Mouse (Mus musculus): ENCODE measurements around the gene Stx18.

Gene Stx18

DNA sequence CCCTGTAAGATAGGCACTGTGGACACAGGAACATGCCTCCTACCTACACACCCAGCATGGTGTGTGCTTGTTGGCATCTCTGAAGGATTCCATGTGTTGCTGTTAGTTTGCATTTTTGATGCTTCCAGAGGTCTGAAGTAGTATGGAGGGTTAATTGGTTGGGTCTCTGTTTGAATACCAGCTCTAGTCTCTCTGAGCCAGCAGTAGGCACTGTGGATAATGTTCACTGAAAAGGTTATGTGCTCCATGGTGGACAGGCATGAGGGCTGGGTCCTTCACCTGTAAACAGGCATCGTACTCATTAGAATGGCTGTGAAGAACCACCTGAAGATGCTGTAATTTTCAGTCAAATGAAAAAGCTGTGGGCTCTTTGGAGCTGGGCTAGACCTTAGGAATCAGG, 41.9 kb downstream of the Stx18 start:
- in situ Hi-C loops (cut with MseI, MboI): no loop called here

DNA sequence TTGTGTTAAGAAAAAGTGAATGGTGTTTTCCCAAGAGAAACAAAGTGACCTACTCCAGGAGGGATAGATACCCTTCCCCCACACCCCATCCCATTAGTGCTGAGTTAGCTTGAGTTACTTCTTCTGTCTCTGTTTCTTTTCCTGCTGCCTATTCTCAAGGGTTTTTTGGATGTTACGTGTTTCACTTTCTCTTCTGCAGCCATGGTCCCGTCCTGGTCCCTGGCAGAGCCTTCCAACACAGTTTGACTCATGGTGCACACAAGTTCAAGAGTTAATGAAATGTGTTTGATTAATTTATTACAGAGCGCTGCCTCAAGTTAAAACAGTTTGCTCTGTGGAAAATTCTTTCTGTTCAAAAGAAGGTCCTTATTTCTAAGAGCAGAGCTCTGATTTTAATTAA, 44.0 kb downstream of the Stx18 start:
- in situ Hi-C loops (cut with MseI, MboI): no loop called here

DNA sequence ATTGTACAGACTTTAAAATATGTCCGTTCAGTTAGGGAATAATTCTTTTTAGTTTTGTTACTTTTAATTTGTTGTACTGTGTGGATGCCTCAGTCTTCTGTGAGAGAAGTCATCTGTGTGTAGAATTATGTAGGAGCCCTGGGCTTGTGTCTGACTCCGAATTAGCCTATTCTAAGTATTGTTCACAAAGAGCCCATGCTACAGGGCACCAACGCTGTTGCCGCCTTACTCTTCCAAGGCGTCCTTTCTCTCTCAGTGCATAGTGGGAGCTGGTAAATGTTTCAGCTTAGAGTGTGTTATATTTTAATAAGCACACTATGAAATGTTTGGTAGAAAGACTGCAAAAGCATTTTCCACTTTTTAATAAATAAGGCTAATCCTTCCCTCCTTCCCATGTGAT, 44.8 kb downstream of the Stx18 start:
- in situ Hi-C loops (cut with MseI, MboI): no loop called here

DNA sequence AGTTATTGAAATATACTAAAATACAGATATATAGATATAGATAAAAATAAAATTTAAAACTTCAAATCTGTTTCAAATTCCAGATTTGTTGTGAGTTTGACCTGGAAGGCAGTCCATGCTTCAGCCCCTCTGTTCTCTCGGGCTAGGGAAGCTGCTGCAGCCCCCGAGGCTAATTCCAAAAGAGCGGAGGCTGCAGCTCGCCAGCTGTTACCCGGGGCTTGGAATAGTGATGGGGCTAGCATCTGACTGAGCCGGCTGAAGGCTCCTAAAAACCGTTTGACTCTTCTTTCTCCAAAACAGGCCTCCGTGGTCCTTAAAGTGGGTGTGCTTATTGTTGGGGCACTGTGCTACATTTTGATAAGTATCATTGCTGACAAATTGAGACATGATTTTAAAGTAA, 46.1 kb downstream of the Stx18 start:
- in situ Hi-C loops (cut with MseI, MboI): no loop called here

DNA sequence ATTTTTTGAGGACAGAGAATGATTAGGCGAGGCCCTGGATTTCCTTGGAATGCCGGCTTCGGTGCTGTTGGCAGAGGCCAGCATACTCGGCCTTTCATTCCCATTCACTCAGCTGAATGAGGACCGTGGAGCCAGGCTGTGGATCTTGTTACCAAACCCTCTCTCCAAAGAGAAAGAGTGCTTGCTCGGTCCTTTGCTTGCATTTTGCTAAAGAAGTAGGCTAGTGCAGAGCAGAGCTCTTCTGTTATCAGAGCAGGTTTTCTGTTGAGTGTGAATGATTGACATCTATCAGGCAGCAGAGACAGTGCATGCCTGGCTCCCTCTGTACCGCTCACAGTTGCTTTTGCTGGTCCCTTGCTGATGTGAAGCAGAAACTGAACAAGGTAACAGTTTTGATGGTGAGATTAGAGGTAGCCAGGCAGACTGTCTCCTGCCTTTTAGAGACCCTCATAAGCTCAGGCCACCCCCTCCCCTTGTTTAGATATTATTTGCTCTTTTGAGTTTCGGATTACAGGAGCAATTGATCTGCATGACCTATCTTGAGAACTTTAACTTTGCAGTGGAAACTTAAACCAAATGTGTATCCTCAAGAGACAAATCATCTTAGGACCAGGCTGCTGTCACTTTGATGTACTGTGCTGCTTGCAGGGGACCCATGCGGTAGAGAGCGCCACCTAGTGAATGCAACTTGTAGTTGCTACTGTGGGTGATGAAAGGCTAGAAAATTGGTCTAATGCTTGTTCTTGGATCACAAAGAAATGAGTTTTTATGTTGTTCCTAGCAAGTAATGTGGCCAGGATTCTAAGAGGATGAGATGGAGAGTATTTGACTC, 47.2 kb downstream of the Stx18 start:
- in situ Hi-C loops (cut with MseI, MboI): no loop called here

DNA sequence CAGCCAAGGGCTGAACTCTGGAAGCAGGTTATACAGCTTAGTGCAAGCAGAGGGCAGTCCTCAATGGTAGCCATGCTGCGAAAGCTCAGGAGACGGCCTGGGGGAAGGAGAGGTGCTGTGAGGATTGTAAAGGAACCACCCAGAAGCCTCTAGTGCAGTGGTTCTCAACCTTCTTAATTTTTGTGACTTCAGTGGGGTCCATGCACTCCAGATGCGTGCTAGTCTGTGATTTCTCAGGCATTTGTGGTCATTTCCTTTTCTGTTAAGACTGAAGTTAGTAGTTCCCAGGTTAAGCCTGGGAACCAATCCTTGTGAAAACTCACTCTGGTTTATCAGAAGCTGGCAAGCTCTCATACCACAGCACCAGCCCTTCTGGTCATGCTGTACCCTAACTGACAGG, 51.6 kb downstream of the Stx18 start:
- in situ Hi-C loops (cut with MseI, MboI): loop anchor here in 1 of 2 experiments (5.0 kb wide), 1 partner anchor 107 kb away; no protein-coding TSS in a partner anchor

DNA sequence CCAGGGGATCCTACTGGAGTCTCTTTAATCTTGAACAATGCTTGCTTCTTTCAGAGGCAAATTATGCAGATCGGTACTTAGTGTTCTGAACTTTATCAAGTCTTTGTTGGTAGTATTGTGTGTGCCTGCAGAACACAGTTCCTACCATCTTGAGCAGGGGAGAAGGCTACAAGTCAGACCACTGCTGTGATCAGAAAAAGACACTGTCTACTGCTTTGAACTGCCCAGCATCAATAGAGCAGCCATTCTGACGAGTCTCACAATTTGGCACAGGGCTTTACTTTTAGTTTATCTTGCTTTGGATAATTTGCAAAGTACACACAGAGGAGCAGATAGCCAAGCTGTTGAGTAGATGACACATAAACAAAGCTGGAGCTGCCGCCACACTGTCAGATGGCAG, 52.0 kb downstream of the Stx18 start:
- in situ Hi-C loops (cut with MseI, MboI): loop anchor here in 1 of 2 experiments (5.0 kb wide), 1 partner anchor 107 kb away; no protein-coding TSS in a partner anchor

DNA sequence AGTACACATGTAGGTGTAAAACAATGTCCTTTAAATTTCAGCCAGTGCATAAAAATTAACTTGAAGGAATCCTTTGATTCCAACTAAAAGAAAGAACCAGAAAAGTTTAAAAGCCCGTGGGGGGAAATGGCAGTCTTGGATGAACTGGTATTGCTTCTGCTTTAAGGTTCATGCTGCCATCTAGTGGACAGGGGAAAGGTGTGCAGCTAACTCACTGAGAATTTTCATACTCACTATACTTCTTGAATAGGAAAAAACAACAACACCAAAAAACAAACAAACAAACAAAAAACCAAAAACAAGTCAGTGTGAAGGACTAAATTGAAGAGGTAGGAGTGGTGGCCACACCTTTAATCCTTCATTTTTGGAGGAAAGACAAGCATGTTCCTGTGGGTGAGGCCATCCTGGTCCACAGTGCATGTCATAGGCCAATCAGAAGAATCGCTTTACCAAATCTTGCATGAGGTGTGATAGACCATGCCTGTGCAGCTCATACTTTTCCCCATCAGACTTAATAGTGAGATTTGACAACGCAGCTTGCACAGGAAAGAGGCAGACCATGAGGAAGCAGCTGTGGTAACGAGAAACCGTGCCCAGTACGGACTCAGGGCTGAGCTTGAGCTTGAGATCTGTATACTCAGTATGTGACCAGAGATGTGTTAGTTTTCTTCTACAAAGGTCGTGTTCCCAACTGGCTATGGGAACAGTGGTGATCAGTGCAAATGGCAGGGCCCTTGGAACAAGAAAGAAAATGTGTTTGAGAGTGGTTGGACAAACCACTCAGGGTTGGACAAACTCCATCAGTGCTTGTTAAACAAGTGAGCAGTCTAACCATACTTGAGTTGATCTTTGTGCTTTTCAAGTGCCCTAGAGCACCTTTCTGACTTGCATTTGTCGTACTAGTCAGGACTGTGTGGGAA, 52.8 kb downstream of the Stx18 start:
- in situ Hi-C loops (cut with MseI, MboI): loop anchor here in 1 of 2 experiments (5.0 kb wide), 1 partner anchor 106 kb away; no protein-coding TSS in a partner anchor

DNA sequence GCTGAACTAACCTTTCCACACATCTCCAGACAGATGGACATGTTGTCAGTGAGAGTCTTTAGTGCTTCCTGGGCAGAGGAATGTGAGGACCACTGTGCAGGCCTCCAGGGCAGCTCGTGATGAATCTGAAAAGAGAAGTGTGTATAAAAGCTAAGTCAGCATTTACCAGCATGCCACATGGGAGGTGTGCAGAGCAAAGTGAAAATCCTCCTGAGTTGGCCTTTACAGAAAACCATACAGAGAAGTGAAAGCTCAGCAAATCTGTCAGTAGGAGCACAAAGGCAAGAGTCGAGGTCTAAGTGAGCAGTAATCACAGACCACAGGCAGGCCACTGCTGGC, 53.4 kb downstream of the Stx18 start:
- in situ Hi-C loops (cut with MseI, MboI): loop anchor here in 1 of 2 experiments (5.0 kb wide), 1 partner anchor 105 kb away; no protein-coding TSS in a partner anchor

DNA sequence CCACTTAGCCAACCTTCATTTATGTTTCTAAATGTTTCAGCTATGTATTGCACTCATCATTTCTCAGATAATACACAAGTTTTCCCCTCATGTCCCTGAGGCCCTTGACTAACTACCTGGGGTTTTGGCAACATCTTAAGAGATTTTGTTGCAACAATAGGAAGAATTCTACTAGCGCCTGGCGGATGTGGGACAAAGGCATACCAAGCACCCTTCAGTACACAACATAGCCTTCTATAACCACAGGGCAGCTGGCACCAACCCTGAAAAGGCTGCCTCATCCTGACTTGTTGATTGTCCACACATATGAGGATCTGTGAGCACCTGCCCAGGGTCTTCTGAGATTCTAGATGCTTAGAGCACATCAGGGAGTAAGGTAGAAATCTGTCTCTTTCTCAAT, 55.8 kb downstream of the Stx18 start:
- in situ Hi-C loops (cut with MseI, MboI): loop anchor here in 1 of 2 experiments (5.0 kb wide), 1 partner anchor 103 kb away; no protein-coding TSS in a partner anchor

DNA sequence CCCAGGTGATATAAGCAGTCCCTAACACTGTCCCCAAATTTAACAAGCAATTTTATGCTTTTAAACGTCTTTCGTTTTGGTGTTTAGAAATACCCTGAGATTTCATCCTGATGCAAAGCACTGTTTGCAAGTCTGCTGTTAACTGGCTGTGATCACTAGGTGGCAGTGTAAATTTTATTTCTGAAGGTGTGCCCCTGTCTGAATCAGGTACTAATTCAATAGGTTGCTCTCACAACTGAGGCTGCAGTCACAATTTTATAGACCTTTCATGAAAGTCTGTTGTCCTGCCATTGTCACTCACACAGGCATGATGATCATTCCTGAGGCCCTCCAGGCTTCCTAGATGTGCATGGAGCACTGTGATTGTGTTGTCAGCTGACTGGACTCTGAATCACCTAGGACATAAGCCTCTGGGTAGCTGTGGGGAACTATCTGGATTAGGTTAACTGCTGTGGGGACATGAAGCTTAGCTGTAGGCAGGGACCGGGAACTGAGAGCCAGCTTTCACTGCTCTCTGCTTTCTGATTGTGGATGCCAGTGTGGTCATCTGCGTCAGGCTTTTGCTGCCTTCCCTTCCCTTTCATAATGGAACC, 59.1 kb downstream of the Stx18 start:
- in situ Hi-C loops (cut with MseI, MboI): no loop called here

DNA sequence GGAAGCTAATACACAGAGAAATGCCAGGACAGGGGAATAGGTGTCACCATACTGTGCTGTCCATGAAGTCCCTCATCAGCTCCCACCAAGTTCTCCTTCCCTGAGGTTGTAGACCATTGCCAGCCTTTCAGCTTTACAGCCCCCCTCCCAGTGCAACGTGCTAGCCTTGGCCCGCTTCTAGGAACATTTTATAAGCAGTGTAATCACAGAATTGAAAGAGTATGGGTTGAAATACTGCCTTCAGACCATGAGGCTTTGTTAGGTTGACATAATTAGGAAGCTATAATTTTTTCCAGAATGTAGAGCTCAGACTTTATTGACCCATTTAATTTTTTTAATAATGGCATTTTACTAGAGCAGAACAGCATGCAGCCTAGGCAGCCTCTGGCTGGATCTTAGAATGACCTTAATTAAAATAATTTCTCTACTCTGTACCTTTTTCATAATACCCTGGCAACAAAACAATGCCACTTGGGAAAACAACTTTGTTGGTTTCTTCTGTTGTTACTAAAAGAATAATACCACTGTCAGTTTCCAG, 60.7 kb downstream of the Stx18 start:
- in situ Hi-C loops (cut with MseI, MboI): no loop called here

DNA sequence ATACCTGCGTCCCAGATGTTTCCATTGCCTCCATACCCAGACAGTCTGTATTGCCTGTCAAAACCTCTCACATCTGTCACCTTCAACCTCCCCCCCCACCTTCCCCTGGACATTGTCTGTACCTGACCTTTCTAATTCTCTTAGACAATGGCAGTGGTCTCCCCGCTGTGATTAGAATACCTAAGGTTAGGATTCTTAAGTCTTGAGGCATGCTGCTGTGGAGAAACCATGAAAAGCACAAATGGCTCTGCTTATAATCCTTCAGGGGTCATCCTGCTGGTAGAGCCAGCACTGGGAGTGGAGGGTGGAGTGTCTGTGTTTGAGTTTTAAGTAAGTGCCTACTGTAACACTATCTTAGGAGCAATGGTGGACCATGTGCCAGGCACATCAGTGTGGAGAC, 64.4 kb downstream of the Stx18 start:
- in situ Hi-C loops (cut with MseI, MboI): loop anchor here in 1 of 2 experiments (10.0 kb wide), 1 partner anchor 92 kb away; no protein-coding TSS in a partner anchor

DNA sequence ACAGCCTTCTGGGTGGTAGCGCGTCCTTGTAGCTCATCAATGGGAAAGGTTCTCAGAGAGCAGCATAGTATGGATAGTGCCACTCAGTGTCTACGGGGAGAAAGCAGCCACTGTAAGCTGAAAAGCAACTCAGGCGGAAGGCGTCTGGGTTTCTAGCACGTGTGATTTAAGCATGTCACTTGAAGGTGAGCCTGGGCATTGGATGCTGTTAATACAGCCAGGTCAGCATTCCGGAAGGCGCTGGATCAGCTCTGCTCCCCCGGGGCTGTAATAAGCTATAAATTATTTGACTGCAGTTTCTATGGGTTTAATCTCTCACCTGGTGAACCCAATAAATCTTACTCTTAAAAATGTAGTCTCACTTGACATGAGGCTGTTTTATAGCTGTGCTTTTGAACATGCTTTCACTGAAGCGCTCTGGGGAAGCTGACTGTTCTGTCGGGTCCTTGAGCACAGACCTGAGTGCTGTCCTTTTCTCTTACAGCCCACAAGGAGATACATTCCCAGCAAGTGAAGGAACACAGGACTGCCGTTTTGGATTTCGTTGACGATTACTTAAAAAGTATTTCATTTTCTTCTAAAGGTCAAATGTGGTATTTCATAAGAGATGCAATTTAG, 67.6 kb downstream of the Stx18 start:
- in situ Hi-C loops (cut with MseI, MboI): loop anchor here in 1 of 2 experiments (10.0 kb wide), 1 partner anchor 89 kb away; no protein-coding TSS in a partner anchor

DNA sequence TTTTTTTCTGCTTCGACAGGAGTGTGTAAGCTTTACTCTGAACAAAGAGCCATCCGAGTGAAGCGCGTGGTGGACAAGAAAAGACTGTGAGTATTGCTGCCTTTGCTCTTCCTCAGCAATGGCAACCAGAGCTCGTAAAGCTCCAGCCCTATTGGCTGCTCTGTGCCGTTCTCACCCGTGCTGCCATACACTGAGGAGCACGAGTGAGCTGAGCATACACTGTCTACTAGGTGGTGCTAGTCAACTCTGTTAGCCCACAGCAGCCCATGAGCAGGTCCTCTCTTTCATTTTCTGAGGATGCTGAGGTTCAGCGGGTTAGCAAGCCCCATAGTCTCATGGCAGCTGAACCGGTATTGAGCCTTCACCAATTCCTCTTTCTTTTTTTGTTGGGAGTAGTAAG, 68.3 kb downstream of the Stx18 start:
- in situ Hi-C loops (cut with MseI, MboI): loop anchor here in 1 of 2 experiments (10.0 kb wide), 1 partner anchor 88 kb away; no protein-coding TSS in a partner anchor

DNA sequence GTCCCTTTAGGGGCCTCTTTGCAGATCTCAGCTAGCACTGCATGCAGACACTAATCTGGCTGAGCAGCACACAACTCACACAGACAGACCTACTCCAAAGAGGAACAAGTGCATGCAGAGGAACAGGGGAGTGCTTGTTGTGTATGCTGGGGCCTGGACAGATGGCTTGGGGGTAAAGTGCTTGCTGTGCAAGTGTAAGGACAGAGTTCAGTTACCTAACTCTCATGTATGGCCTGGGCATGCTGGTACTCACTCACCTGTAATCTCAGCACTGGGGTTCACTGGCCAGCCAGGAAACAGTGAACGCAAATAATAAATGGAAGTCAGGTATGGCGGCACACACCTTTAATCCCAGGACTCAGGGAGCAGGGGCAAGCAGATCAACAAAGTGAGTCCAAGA, 76.0 kb downstream of the Stx18 start:
- in situ Hi-C loops (cut with MseI, MboI): no loop called here

DNA sequence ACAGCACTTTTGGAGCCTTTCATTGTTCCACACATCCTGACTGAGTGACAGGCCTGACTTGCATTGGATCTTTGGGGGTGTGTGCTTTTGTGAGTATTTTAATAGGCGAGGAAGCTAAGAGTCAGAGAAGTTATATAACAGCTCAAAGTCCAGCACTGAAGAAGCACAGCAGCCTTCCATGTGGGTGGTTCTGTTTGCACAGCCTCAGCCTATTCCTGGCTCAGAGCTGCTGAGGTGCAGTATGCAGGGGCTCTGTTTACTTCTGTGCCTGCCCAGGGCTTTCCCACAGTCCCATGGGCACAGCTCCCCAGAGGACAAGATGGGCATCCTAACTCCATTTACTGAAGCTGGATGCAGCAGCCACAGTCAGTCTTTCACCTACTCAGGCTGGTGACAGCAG, 78.5 kb downstream of the Stx18 start:
- in situ Hi-C loops (cut with MseI, MboI): no loop called here

DNA sequence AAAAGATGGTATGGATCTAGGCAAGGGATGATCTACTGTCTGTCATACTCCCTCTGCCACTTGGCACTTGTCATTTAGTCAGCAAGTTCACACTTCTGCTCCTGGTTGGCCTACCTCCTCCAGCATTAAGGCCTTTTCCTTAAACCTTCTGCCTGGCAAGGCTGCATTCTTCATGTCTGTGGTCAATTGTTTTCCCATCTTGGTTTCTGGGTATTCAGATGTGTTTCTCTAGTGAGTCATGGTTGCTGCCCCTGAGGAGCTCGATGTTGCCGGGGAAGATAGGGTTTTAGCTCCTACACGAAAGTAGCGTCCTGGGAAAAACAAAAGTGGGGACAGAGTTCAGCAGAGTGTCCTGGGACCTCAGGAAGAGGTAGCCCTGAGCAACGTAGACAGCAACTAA, 80.7 kb downstream of the Stx18 start:
- in situ Hi-C loops (cut with MseI, MboI): no loop called here

DNA sequence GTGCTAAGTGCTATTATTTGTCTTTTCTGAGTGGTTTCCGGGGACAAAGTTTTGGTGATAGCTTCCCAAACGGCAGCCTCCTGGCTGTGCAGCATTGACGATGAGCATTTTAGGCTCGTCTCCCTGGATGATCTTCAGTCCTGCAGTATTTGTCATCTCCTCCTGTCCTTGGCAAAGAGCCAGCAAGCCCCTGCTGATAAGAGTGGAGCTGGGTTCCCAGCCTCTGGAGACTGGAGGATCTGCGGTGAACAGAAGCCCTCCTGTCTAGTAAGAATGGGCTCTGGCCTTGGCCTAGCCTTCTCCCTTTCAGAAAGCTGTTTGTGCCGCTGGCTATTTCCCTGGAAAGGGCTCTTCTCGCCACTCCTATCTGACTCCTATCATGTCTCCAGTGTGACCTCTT, 83.2 kb downstream of the Stx18 start:
- in situ Hi-C loops (cut with MseI, MboI): no loop called here

DNA sequence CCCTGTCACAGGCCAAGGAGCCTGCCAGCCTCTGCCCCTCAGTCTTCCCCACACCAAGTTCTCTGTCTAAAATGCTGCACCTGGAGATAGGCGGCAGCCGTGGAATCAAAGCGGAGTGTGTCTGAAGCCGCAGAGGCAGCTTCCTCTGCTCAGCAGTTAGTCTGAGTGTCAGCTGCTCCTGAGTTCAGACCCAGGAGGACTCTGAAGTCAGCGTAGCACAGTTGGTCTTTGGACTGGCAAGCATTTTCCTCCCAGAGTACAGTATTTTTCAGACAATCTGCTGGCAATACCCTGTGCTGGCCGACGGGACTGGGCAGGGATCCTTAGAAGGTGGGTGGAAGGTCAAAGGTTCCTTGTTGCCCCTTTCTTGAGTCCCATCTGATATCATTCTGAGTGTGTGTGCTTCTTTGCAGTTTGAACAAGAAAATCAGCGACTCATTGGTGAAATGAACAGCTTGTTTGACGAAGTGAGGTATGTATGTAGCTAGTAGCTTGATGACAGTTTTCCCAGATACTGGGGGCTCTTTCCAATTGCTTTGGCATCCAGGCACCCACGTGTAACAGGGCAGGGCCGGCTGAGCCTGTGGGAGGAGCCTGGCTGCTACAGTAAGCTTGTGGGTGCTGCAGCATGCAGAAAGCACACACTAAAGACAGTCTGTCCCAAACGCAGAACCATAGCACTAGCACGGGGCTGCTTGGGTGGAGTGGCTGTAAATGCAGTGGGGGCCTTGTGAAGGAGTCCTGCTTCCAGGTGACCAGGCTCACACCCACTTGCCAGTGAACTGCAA, 88.2 kb downstream of the Stx18 start:
- in situ Hi-C loops (cut with MseI, MboI): no loop called here
